Mouse (Mus musculus): ENCODE results near the gene Usp32.
"Not testable (repeated sequence)": the region's sequence is repeated elsewhere in the genome, so short reads cannot be mapped to it uniquely, and the experiment has no call there.

Usp32 gene

GRCm38 (mm10) chr11:85139581-85140540 lies at the start of gene Usp32:
Gene Usp32, minus strand, starts transcription at chr11:85140161.
- in situ Hi-C loops (cut with MboI, MseI) = no loop called here

- in situ Hi-C loops (cut with MboI, MseI) = no loop called here
Measured at GRCm38 (mm10) chr11:85189110-85189509, 49.1 kb upstream of the Usp32 start.

- in situ Hi-C loops (cut with MboI, MseI) = no loop called here
Measured at GRCm38 (mm10) chr11:85184839-85185238, 44.9 kb upstream of the Usp32 start.

GRCm38 (mm10) chr11:85184082-85184481 lies 44.1 kb upstream of the Usp32 start:
- in situ Hi-C loops (cut with MboI, MseI) = no loop called here

- in situ Hi-C loops (cut with MboI, MseI) = no loop called here
Measured at GRCm38 (mm10) chr11:85183284-85183779, 43.4 kb upstream of the Usp32 start.

- in situ Hi-C loops (cut with MboI, MseI) = no loop called here
Measured at GRCm38 (mm10) chr11:85182617-85183283, 42.8 kb upstream of the Usp32 start.

DNA sequence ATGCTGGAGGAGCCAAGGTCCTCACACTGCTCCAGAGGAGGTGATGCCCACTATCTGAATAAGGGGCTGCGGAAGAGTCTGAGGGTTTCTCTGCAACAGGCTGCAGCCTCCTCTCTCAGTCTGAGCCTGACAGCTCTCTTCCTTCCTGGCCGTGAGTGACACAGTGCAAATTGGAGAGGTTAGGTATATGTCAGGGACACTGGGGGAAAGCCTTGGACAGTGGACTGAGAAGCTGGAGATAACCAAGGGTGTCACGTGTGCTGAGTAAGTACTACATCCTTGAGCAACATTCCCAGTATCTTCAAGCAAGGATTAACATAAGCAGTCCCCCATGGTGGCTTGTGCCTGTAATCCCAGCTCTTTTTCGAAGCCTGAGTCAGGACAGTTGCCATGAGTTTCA lies 38.5 kb upstream of the Usp32 start:
- in situ Hi-C loops (cut with MboI, MseI) = loop anchor here (5.0 to 10.0 kb wide), 2 partner anchors 79 to 836 kb away; no protein-coding TSS in a partner anchor

DNA sequence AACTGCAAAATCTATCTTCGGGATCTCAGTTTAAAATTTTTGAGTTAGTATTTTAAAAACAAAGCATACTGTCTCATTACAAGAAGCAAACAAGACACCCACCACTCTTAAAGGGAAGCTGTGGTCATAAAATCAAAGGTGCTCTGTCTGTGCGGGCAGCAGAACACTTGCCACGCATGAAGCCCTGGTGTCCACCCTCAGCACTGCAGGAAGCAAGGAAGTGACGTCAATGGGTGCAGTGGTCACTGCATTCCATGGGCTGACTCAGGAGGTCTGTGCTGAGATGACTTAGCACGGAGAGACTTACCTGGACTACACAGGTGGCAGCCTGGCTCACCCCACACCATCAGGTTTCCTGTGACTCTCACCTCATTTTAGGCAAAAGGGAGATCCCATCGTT lies 37.8 kb upstream of the Usp32 start:
- in situ Hi-C loops (cut with MboI, MseI) = loop anchor here (5.0 to 10.0 kb wide), 2 partner anchors 80 to 837 kb away; no protein-coding TSS in a partner anchor

GRCm38 (mm10) chr11:85175941-85176340 lies 36.0 kb upstream of the Usp32 start:
- in situ Hi-C loops (cut with MboI, MseI) = loop anchor here (5.0 to 10.0 kb wide), 2 partner anchors 81 to 839 kb away; no protein-coding TSS in a partner anchor

DNA sequence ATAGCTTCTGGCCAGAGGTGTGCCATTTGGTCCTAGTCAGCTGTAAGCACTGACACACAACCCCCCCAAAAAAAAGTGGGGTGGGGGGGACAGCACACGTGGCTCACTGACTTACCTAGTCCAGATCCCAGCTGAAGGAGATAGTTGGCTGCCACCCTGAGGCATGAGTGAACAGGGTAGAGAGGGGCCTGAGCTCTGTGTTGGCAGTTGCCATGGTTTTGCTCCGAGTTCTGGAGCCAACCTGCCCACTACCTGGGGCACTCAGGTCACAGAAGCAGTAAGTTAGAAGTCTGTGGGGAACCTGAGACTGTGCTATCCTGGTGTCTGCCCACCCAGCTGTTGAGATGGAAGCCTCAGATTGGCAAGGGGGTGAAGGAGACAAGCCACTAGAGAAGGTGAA lies 30.9 kb upstream of the Usp32 start:
- in situ Hi-C loops (cut with MboI, MseI) = loop anchor here (10.0 kb wide), 1 partner anchor 844 kb away; no protein-coding TSS in a partner anchor

DNA sequence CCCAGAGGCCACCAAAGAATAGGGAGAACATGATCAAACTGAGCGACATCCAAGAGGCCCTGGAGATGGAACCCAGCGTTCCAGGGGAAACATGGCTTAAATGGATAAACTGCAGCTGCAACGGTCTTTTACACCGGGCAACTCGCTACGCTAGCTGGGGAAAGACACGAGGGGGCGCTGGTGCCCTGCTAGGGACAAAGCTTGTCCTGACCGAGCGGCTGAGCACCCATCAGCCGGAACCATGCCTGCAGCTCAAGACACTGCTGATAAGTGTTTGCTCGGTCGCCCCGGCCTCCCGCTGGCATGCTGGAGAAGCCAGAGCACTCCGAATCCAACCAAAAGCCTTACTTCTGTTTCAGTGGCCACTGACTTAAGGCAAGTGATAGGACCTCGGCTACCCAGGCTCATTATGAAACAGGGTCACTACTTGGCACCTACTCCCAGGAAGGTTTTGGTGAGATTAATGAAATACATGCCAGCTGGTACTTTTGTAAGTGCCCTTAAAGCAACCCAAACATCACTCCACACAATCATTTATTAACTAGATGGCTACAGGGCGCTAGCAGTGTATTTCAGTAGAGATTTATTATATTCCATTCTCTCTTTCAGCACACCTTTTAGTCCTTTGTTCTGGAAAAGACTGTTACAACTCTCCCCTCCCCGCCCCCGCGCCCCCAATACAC lies 30.2 kb upstream of the Usp32 start, which contains the start of gene 1700125H20Rik:
1700125H20Rik (plus strand) TSS at position 347 of the 683 bp plus-strand sequence.
- in situ Hi-C loops (cut with MboI, MseI) = loop anchor here (10.0 kb wide), 1 partner anchor 845 kb away; no protein-coding TSS in a partner anchor

DNA sequence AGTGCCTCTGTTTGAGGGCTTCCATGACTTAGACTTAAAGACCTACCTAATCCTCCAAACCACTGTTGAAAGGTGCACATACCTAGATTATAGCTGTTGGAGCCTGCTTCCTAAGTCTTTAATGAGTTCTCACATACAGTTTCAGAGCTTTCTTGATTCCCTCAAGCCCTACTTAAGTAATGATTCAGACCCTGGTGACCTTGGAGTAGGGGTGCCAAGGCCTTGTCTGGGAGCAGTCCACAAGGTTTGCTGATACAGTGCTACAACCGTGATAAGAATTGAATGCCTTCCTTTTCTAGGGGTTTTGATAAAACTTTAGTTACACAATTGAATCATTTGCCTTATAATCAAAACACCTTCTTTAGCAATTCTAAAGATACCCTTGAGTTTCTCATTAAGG lies 27.5 kb upstream of the Usp32 start:
- in situ Hi-C loops (cut with MboI, MseI) = no loop called here

DNA sequence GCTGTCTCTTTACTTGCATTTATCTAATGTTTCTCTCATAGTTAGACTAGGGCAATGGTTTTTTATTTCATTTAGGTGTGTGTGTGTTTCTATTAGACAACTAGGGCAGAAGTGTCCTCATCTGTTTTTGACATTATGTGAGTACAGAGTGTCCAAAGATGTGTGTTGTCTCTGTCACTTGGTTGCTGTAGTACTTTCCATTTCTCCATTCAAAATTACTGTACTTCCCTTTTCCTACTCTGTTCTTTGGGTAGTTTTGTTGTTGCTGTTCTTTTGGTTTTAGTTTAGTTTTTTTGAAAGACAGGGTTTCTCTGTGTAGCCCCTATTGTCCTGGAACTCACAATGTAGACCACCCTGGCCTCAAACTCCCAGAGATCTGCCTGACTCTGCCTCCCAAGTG lies 24.4 kb upstream of the Usp32 start:
- in situ Hi-C loops (cut with MboI, MseI) = no loop called here

DNA sequence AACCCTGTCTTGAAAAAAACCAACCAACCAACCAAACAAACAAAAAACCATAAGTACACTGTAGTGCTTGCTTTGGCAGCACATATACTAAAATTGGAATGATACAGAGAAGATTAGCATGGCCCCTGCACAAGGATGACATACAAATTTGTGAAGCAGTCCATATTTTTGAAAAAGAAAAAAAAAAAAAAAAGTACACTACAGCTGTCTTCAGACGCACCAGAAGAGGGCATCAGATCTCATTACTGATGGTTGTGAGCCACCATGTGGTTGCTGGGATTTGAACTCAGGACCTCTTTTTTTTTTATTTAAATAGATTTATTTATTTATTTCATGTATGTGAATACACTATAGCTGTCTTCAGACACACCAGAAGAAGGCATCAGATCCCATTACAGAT lies 23.1 kb upstream of the Usp32 start:
- in situ Hi-C loops (cut with MboI, MseI) = not testable (repeated sequence)

DNA sequence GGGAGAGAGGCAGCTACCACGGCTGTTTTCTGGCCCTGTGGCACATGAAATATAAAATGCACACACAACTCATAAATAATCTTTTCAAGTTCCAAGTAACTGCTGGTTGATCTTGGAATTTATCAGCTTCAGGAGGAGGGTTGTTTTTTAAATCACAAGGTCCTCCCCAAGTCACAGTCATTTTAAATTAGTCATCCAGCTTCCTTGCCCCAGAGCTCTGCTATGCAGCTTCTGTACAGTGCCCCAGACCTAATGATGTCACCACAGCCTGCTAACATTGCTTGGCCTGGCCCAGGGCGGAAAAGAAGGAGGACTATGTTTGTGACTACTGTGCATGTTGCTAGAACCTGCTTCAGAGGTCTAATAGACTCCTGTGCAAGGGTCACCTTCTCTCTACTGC lies 17.3 kb upstream of the Usp32 start:
- in situ Hi-C loops (cut with MboI, MseI) = no loop called here

- in situ Hi-C loops (cut with MboI, MseI) = no loop called here
Measured at GRCm38 (mm10) chr11:85152256-85152930, 12.4 kb upstream of the Usp32 start.

DNA sequence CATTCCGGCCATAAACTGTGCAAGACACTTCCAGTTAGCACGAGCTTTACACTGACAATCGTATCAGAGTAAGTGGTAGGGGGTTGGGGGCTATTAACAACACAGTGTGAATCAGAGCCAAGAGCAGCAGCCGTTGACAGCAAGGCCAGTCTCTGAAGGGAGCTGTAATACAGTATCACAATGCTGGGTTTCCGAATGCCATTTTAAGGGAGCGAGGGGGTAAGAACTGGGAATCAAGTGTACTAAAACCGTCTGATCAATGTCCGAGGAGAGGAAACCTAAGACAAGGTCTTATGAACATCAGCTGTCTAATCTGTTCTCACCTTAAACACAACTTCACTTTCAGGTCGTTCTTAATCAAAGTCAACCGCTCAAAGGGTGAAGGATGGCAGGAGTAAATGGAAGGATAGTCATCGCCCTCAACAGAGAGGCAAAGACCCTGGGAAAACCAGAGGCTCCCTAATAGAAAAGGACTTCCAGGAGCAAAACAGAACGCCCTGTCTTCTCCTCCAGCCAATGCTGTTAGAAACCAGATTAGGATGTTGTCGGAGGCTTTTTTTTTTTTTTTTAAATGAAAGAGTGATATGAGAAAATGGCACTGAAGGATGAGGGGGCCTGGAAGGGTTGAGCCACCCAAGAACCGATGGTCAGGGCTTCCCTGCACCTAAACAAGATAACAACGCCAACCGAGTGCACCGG lies 1.0 kb downstream of the Usp32 start:
- in situ Hi-C loops (cut with MboI, MseI) = no loop called here

DNA sequence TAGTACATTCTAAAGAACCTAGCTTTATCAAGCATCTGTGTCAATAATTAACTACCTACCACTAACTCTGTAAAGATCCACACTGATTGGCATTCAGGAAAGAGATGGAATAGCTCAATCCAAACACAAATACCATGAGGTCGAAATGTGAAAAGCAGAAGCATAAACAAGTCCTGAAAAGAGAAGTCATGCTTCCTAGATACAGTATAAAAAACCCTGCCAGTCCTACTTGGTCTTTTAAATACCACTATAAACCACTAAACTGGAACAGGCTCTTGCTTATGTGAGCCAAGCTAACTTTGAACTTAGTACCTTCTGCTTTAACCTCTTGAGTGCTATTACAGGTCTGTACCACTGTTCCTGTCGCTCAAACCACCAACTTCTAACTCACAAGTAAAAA lies 8.4 kb downstream of the Usp32 start:
- in situ Hi-C loops (cut with MboI, MseI) = no loop called here

DNA sequence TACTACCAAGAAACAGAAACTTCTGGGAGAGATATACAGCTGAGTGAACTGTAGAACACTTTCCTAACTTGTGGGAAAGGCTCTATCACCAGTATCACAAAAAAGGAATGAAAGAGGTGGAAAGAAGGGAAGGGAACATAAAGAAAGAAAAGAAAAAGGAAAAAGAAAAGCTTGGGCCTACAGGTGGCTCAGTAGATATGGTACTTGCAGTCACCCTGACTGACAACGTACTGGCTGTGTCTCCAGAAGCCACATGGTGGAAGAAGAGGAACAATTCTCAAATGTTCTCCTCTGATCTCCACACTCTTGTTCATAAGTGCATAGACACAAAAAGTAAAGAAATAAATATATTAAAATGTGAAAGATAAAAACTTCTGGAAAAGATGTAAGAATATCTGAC lies 11.1 kb downstream of the Usp32 start:
- in situ Hi-C loops (cut with MboI, MseI) = no loop called here

Data from T-helper 1 cell (primary cell).